Mouse (Mus musculus): ENCODE data around the gene Pcbp4. TPM values are rescaled to one million over a fixed set of nuclear protein-coding genes. Genes with fewer than 3 reads are reported as not detected.

The Pcbp4 gene
- total RNA-seq, 2 experiments from 2014 or later: 72.8 to 73.4 TPM

- intact Hi-C loops (cut with DNase I): no loop called here
- no peak for DNase-seq
These were observed 8.7 kb downstream of the Pcbp4 start for GRCm38 (mm10) chr9:106461641-106462429.

DNA sequence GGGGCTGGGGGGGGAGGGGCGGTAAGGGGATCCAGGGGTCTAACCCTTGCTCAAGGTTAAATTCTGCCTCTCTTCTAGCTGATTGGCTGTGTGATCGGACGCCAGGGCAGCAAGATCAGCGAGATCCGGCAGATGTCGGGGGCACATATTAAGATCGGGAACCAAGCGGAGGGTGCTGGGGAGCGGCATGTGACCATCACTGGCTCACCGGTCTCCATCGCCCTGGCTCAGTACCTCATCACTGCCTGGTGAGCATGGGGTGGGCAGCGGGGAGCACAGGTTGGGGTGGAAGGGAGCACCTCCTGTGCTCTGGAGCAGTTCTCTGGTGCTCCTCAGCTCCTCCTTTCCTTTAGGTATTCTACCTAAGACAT, 9.3 kb downstream of the Pcbp4 start:
- no peak for DNase-seq
- intact Hi-C loops (cut with DNase I): no loop called here

DNA sequence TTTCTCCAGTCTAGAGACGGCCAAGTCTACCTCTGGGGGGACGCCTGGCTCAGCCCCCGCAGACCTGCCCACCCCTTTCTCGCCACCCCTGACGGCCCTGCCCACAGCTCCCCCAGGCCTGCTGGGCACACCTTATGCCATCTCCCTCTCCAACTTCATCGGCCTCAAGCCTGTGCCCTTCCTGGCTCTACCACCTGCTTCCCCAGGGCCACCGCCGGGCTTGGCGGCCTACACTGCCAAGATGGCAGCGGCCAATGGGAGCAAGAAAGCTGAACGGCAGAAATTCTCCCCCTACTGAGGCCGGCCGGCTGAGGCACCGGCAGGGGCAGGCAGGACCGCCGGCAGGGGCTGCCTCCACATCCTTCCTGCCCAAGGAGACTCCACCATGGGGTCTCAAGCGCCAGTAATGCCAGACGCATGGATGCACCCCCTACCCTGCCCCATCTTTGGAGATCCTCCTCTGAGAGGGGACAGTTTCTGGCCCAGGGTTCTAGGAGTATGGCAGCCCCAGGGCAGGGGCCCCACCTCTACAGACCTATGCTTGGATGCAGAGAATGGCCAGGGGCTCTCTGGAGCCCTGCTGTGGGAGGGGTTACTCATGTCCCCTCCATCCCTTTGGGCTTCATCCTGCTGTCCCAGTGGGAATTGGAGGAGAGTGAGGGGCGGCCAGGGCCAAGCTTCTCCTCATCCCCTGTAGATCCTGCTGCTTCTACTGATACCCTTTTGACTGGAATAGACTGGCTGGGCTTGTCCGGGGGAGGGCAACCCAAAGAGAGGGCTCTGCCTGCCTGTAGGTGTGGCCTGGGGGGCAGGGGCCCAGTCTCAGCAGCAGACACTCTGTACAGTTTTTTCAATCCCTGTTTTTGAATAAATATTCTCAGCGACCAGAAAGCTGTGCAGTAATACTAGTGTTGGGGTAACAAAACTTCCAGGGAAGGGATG, 10.3 kb downstream of the Pcbp4 start:
- intact Hi-C loops (cut with DNase I): no loop called here
- no peak for DNase-seq

- peak; percentile 52 to 68 for DNase-seq
- intact Hi-C loops (cut with DNase I): no loop called here
These were observed 11.9 kb downstream of the Pcbp4 start for GRCm38 (mm10) chr9:106464751-106465541.

DNA sequence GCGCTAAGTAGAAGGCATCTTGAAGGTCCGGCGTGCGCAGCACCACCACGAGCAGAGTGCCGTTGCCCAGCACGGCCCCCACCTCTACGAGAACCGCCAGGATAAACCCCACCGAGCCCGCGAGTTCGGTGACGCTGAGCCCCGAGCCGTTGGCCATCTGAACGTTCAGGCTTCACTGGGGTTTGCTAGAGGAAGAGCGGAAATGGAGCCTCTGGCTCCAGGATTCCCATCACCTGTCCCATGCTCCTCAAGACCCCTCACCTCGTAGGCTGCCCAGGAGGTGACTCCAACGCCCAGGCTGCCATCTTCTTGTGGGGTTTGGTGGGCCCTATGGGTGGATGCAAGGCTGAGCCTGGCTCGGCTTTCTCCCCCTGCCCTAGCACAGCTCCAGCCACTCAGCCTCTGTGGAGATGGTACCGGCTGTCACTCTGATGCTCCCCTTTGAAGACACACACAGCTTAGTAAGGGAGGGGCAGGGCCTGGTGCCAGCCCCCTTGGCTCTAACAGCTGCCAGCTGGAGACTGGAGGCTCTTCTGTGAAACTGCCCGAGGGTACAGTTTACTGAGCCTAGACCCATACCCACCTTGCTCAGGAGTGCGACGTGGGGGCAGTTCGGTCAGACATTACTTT, 12.6 kb downstream of the Pcbp4 start, which contains the start of gene Gpr62:
Gene Gpr62, minus strand, starts transcription at position 368 of the 630 bp plus-strand sequence.
- no peak for DNase-seq
- intact Hi-C loops (cut with DNase I): no loop called here

GRCm38 (mm10) chr9:106466721-106467120, 13.6 kb downstream of the Pcbp4 start:
- no peak for DNase-seq
- intact Hi-C loops (cut with DNase I): no loop called here

DNA sequence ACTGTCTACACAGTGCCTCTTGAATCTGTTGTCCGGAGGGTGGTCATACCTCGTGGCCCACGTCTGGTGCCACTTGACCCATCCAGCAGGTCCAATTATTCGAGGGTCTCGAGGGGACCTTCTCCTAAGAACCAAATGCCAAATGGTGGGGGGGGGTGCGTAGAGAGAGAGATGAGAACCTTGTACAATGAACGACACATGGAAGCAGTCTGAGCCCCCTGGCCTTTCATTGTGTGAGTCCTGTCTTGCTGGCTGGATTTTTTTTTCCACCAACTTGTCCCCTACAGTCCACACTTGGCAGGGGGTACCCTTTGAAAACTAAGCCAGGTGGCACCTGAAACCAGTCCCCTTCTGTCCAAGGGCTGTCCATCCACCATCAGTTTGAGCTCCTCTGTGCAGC, 14.7 kb downstream of the Pcbp4 start:
- intact Hi-C loops (cut with DNase I): no loop called here
- no peak for DNase-seq

DNA sequence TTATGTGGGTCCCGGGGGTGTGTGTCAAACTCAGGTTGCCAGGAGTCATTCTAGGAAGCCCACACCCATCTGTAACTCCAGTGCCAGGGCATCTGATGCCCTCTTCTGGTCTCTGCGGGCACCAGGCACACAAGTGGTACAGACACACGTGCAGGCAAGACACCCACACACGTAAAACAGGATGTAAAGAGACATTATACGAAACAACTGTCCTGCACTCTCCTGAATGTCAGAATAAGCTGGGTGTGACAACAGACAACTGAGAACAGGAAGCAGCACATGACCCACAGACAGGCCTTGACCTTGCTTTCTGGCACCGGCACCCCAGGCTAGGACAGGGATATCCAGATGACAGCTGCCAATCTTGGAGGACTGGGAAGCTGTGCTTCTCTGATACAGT, 16.2 kb downstream of the Pcbp4 start:
- intact Hi-C loops (cut with DNase I): no loop called here
- DNase-seq: no peak

GRCm38 (mm10) chr9:106469776-106470175, 16.7 kb downstream of the Pcbp4 start:
- intact Hi-C loops (cut with DNase I): no loop called here
- no peak for DNase-seq

GRCm38 (mm10) chr9:106470991-106471750, 18.1 kb downstream of the Pcbp4 start:
- no peak for DNase-seq
- intact Hi-C loops (cut with DNase I): no loop called here

DNA sequence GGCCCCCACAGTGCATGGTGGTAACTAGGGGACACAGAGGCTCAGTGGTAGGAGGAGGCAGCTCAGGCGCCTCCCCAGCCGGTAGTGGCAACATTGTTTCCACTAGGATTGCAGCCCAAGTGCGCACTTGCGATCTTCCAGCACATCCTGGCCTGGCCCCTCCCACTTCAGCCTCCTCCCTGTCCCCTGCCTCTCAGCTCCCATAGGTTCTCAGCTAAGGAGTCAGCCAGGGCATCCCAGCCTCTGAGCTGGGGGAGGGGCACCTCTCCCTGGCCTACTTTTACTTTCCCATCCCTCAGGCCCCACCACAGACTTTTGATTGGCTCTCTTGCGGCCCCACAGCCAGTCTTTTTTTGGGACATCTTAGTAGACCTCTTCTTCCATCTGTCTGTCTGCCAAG, 18.8 kb downstream of the Pcbp4 start:
- intact Hi-C loops (cut with DNase I): loop anchor here (1.0 kb wide), 1 partner anchor 24 kb away; no protein-coding TSS in a partner anchor
- DNase-seq: peak; percentile 59 to 67

GRCm38 (mm10) chr9:106472321-106472720, 19.2 kb downstream of the Pcbp4 start:
- no peak for DNase-seq
- intact Hi-C loops (cut with DNase I): loop anchor here (1.0 kb wide), 1 partner anchor 24 kb away; no protein-coding TSS in a partner anchor

DNA sequence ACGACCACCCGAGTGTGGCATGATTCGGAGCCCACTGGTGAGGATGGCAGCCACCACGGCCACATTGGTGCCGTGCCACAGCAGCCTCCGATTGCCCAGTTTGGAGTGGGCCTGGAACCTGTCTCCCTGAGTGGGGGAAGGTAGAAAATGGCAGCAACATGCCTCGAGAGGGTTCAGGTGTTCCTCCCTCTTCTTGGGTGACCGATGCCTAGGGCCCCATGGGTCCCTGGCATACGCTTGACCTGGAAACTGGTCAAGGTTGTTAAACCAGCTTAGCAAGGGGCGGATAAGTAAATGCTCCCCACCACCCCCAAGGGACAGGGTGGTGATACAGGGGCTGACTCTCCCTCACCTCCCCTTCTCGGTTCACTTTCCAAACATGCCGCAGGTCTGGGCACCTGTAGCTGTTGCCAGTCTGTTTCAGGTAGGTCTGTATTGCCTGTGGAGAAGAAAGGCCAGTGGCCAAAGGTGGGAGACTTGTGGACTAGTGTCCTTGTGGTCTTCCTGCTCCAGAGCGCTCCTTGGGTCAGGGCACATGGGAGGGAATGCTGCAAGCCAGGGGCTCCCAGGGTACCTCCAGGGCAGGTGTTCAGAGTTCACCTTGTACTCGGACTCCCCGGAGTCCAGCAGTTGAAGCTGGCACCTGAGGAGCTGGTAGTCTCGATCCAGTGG, 20.1 kb downstream of the Pcbp4 start:
- DNase-seq: peak in 1 of 2 experiments; percentile 3
- intact Hi-C loops (cut with DNase I): no loop called here

DNA sequence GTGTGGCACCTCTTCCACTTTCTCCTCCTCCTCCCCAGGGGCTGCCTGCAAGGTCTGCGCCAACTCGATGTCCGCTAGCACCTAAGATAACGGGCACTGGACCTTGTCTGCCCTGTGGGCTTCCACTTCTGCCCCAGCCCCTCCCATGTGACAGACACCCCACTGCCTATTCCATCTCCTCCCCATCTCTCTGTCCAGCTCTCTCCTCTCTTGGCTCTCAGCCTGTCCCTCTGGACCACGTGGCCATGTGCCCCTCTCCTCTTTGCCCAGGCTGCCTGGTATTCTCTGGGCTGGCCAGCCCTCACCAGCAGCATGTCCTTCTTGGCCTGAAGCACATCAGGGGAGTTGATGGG, 20.6 kb downstream of the Pcbp4 start:
- peak in 1 of 2 experiments; percentile 6 for DNase-seq
- intact Hi-C loops (cut with DNase I): loop anchor here (2.0 kb wide), 1 partner anchor 45 kb away; the partner anchor contains the start of gene Rpl29

- intact Hi-C loops (cut with DNase I): loop anchor here (2.0 kb wide), 1 partner anchor 46 kb away; the partner anchor contains the start of gene Rpl29
- peak; percentile 72 to 77 for DNase-seq
These were observed 21.4 kb downstream of the Pcbp4 start for GRCm38 (mm10) chr9:106474456-106474855.

DNA sequence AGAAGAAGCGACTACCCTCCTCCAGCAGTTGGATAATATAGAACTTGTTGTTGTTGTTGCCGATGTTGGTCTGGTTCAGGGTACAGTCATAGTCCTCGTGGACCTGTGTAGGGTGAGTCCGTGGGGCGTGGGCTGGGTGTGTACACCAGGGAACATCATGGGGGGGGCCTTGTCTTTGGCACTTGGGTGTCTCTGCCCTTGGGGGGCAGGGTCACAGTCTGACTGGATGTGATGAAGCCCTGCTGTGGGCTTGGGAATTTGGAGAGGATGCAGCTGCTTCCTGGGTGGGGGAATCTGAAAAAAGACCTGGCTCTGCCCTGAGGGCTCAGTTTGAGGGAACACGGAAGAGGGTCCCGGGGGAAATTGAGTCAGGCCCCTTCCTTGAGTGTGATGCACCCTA, 22.0 kb downstream of the Pcbp4 start:
- intact Hi-C loops (cut with DNase I): loop anchor here (2.0 to 5.0 kb wide), 4 partner anchors 46 to 318 kb away; partner anchors contain the start of genes Glyctk and Rpl29
- DNase-seq: peak in 1 of 2 experiments; percentile 49

- intact Hi-C loops (cut with DNase I): loop anchor here (1.0 to 5.0 kb wide), 7 partner anchors 27 to 318 kb away; partner anchors contain the start of genes Glyctk and Rpl29
- DNase-seq: no peak
These were observed 22.5 kb downstream of the Pcbp4 start, which contains the start of gene Rrp9 for GRCm38 (mm10) chr9:106475663-106476001. Gene Rrp9 (plus strand): TSS chr9:106475963.

Measured in heart, postnatal 36 days (tissue).